Mouse (Mus musculus) splenic B cell, adult 2 months (primary cell): ENCODE data around the gene Ppil1.

Experiments used
- DNase-seq: peaks from one replicate; pipeline ENCODE4 v3.0.0-alpha.2; 2011; ENCODE audit warnings: low read depth, low spot score
- H3K27me3 ChIP-seq: 2 replicates; pipeline ENCODE4 v1.6.1; 2012; ENCODE audit warnings: mild to moderate bottlenecking, low read length, moderate library complexity, mixed read lengths; ENCODE audit not compliant: control insufficient read depth, poor library complexity, insufficient read depth, severe bottlenecking
- H3K36me3 ChIP-seq: 2 replicates; pipeline ENCODE4 v1.6.1; 2012; ENCODE audit warnings: mild to moderate bottlenecking, low read length, moderate library complexity, mixed read lengths; ENCODE audit not compliant: control insufficient read depth, poor library complexity, insufficient read depth, severe bottlenecking

The Ppil1 gene

GRCm38 (mm10) chr17:29297321-29297720, 33.3 kb upstream of the Ppil1 start:
- peaks cover 17% of the 10 kb centered on the region for H3K36me3 ChIP-seq
- no peaks in the 10 kb centered on the region for H3K27me3 ChIP-seq
- no peak for DNase-seq

GRCm38 (mm10) chr17:29295835-29296234, 31.8 kb upstream of the Ppil1 start:
- no peak for DNase-seq
- peaks cover 13% of the 10 kb centered on the region; the same call in 1 of the 2 replicates for H3K36me3 ChIP-seq

GRCm38 (mm10) chr17:29293807-29294605, 30.0 kb upstream of the Ppil1 start:
- no peak for DNase-seq
- no peaks in the 10 kb centered on the region for H3K27me3 ChIP-seq

More at GRCm38 (mm10) chr17:29295835-29296234, 31.8 kb upstream of the Ppil1 start:
- no peaks in the 10 kb centered on the region for H3K27me3 ChIP-seq

GRCm38 (mm10) chr17:29292996-29293395, 29.0 kb upstream of the Ppil1 start:
- Histone ChIP-seq H3K27me3 (no peaks in the 10 kb centered on the region), H3K36me3 (peaks cover 9% of the 10 kb centered on the region; the same call in 1 of the 2 replicates)
- no peak for DNase-seq

More at GRCm38 (mm10) chr17:29293807-29294605, 30.0 kb upstream of the Ppil1 start:
- peaks cover 10% of the 10 kb centered on the region; the same call in 1 of the 2 replicates for H3K36me3 ChIP-seq

GRCm38 (mm10) chr17:29291793-29292192, 27.8 kb upstream of the Ppil1 start:
- Histone ChIP-seq H3K36me3 (peaks cover 8% of the 10 kb centered on the region; the same call in 1 of the 2 replicates), H3K27me3 (no peaks in the 10 kb centered on the region)
- DNase-seq, result peak; percentile 48

- Histone ChIP-seq H3K27me3 (no peaks in the 10 kb centered on the region), H3K36me3 (peaks cover 8% of the 10 kb centered on the region)
- no peak for DNase-seq
These were observed 18.4 kb upstream of the Ppil1 start for GRCm38 (mm10) chr17:29282216-29282952.

- peaks cover 11% of the 10 kb centered on the region for H3K36me3 ChIP-seq
- no peaks in the 10 kb centered on the region for H3K27me3 ChIP-seq
- DNase-seq, result no peak
These were observed 17.6 kb upstream of the Ppil1 start for GRCm38 (mm10) chr17:29281541-29281940.

GRCm38 (mm10) chr17:29280422-29280821, 16.4 kb upstream of the Ppil1 start:
- H3K27me3 ChIP-seq, result no peaks in the 10 kb centered on the region
- peaks cover 11% of the 10 kb centered on the region for H3K36me3 ChIP-seq
- DNase-seq, result no peak

GRCm38 (mm10) chr17:29273889-29274288, 9.9 kb upstream of the Ppil1 start:
- Histone ChIP-seq H3K27me3 (no peaks in the 10 kb centered on the region), H3K36me3 (peaks cover 4% of the 10 kb centered on the region; the same call in 1 of the 2 replicates)
- no peak for DNase-seq

- 0 out of 2 replicates have a peak, but pooled peaks cover 4% of the 10 kb centered on the region for H3K36me3 ChIP-seq
- no peaks in the 10 kb centered on the region for H3K27me3 ChIP-seq
- no peak for DNase-seq
These were observed 9.2 kb upstream of the Ppil1 start for GRCm38 (mm10) chr17:29273156-29273555.

GRCm38 (mm10) chr17:29270148-29270698, 6.2 kb upstream of the Ppil1 start:
- DNase-seq, result peak; percentile 45
- Histone ChIP-seq H3K27me3 (no peaks in the 10 kb centered on the region; the same call in 1 of the 2 replicates), H3K36me3 (no peaks in the 10 kb centered on the region)

GRCm38 (mm10) chr17:29269349-29269706, 5.3 kb upstream of the Ppil1 start:
- DNase-seq, result no peak
- H3K27me3 ChIP-seq, result no peaks in the 10 kb centered on the region; the same call in 1 of the 2 replicates
- H3K36me3 ChIP-seq, result no peaks in the 10 kb centered on the region

GRCm38 (mm10) chr17:29268682-29269348, 4.8 kb upstream of the Ppil1 start, which contains the start of gene BC004004:
Gene BC004004, plus strand, starts transcription at chr17:29268788.
- Histone ChIP-seq H3K27me3 (no peaks in the 10 kb centered on the region; the same call in 1 of the 2 replicates), H3K36me3 (no peaks in the 10 kb centered on the region)
- DNase-seq, result peak; percentile 96

GRCm38 (mm10) chr17:29267931-29268681, 4.1 kb upstream of the Ppil1 start:
- Histone ChIP-seq H3K27me3 (no peaks in the 10 kb centered on the region; the same call in 1 of the 2 replicates), H3K36me3 (no peaks in the 10 kb centered on the region)
- no peak for DNase-seq
